Mouse (Mus musculus) intestine, embryonic 15.5 days (tissue): ENCODE data around the gene Atf6b. TPM values are rescaled to one million over a fixed set of nuclear protein-coding genes. Genes with fewer than 3 reads are reported as not detected.

ENCODE experiments used
- ATAC-seq: fragments of 200-750 bp; cut with Nextera tagmentation; 2 replicates; pipeline ENCODE4 v1.8.0; 2017; ENCODE audit warnings: moderate TSS enrichment, moderate library complexity
- H3K27ac ChIP-seq: fragments of 300-500 bp; sonication (generic); 2 replicates; pipeline ENCODE4 v1.5.1; 2015; ENCODE audit warnings: mild to moderate bottlenecking, inconsistent platforms
- H3K27me3 ChIP-seq: fragments of 300-500 bp; sonication (generic); replicated peaks from 2 replicates; pipeline ENCODE4 v1.6.1; 2015; ENCODE audit warnings: inconsistent platforms
- H3K36me3 ChIP-seq: fragments of 300-500 bp; sonication (generic); 2 replicates; pipeline ENCODE4 v1.6.1; 2015; ENCODE audit warnings: inconsistent platforms
- H3K4me1 ChIP-seq: fragments of 300-500 bp; sonication (generic); replicated peaks from 2 replicates; pipeline ENCODE4 v1.6.1; 2015; ENCODE audit warnings: inconsistent platforms
- H3K4me2 ChIP-seq: fragments of 300-500 bp; sonication (generic); replicated peaks from 2 replicates; pipeline ENCODE4 v1.6.1; 2015; ENCODE audit warnings: mild to moderate bottlenecking, inconsistent platforms
- H3K4me3 ChIP-seq: fragments of 300-500 bp; sonication (generic); replicated peaks from 2 replicates; pipeline ENCODE4 v1.5.1; 2015; ENCODE audit warnings: inconsistent platforms
- H3K9ac ChIP-seq: fragments of 300-500 bp; sonication (generic); 2 replicates; pipeline ENCODE4 v1.6.1; 2015; ENCODE audit warnings: inconsistent platforms
- H3K9me3 ChIP-seq: fragments of 300-500 bp; sonication (generic); 2 replicates; pipeline ENCODE4 v1.6.1; 2016; ENCODE audit warnings: inconsistent platforms
- WGBS: fragments of 180-500 bp; shearing (Covaris S2); methylation state at CpG from one replicate; pipeline ENCODE4 v1.1.7; 2015; 5-methylcytosine and 5-hydroxymethylcytosine counted together
- polyA plus RNA-seq: library from polyadenylated mRNA; unstranded; fragments of >200 nt; fragmentation: Nextera tagmentation; extraction: Ambion mirVana; gene quantifications from 2 replicates; pipeline ENCODE4 v1.2.1, GENCODE M21; 2015

Gene Atf6b
- polyA plus RNA-seq, 1 experiment from 2014 or later: 68.2 TPM

DNA sequence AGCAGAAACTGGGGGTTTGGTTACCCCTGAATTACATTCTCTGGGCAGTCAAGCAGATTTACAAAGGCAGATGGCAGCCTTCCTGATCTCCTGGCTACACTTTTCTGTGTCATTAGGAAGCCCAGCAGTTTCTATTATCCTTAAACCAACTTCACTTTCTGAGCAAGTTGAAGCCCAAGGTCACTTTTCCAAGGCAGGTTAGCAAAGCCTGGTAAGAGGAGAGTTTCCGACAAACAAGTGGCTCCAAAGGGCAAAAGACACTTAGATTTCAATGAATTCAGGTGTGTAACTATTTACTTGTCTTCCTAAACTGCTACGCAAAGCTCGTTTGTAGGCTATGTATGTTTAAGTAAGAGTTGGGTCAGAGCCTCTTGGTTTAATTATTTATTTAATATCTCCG, 3.6 kb upstream of the Atf6b start:
- H3K4me3 ChIP-seq: no peak overlapping the region
- no peak for ATAC-seq
- H3K4me1 ChIP-seq: peaks cover 32% of the 10 kb centered on the region
- 0 out of 2 replicates have a peak, but pooled peaks cover 5% of the 10 kb centered on the region for H3K36me3 ChIP-seq
- no peaks in the 10 kb centered on the region for H3K27me3 ChIP-seq
- H3K4me2 ChIP-seq: no peak overlapping the region
- H3K9me3 ChIP-seq: no peaks in the 10 kb centered on the region
- no peak overlapping the region for H3K27ac ChIP-seq
- WGBS: 88% methylated on average over 4 of the region's 4 CpGs
- H3K9ac ChIP-seq: no peak overlapping the region

GRCm38 (mm10) chr17:34643944-34644343, 3.0 kb upstream of the Atf6b start:
- H3K36me3 ChIP-seq: 0 out of 2 replicates have a peak, but pooled peaks cover 5% of the 10 kb centered on the region
- no peaks in the 10 kb centered on the region for H3K27me3 ChIP-seq
- 76% methylated on average over 10 of the region's 10 CpGs for WGBS
- H3K4me1 ChIP-seq: peaks cover 32% of the 10 kb centered on the region
- H3K4me3 ChIP-seq: no peak overlapping the region
- no peak for ATAC-seq
- H3K9ac ChIP-seq: no peak overlapping the region
- H3K4me2 ChIP-seq: no peak overlapping the region
- no peaks in the 10 kb centered on the region for H3K9me3 ChIP-seq
- no peak overlapping the region for H3K27ac ChIP-seq

- peaks cover 5% of the 10 kb centered on the region; the same call in 1 of the 2 replicates for H3K36me3 ChIP-seq
- H3K4me3 ChIP-seq: peak within 1 kb of the TSS; percentile 55
- peak; percentile 80 for ATAC-seq
- peak within 1 kb of the TSS; percentile 68 for H3K9ac ChIP-seq
- H3K4me1 ChIP-seq: peaks cover 32% of the 10 kb centered on the region
- H3K27ac ChIP-seq: peak within 1 kb of the TSS; percentile 66; the same call in 1 of the 2 replicates
- under 1% methylated on average over 16 of the region's 16 CpGs for WGBS
- H3K9me3 ChIP-seq: no peaks in the 10 kb centered on the region
- no peaks in the 10 kb centered on the region for H3K27me3 ChIP-seq
- peak within 1 kb of the TSS; percentile 68 for H3K4me2 ChIP-seq
Observed at GRCm38 (mm10) chr17:34644608-34645007, 2.3 kb upstream of the Atf6b start, which contains the start of gene Fkbpl. TSS of gene Fkbpl (plus strand) at chr17:34644764.

DNA sequence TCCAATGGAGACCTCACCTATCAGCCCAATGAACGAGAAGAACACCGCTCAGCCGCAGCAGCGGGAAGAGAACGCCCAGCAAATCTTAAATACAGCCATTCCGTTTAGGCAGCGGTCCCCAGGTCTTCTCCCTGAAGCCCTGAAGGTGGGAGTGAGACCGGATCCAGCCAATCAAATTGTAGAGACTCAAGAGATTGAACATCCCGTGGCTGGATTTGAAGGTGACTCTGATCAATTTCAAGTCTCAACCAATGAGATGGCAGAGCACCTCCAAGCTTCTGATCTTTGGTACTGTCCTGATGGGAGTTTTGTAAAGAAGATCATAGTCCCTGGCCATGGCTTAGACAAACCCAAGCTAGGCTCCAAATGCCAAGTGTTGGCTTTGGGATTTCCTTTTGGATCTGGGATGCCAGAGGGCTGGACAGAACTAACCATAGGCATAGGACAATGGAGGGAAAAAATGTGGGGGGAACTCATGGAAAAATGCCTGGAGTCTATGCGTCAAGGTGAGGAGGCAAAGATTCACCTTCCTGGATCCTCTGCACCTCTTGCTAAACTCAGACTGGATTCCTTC, 1.6 kb upstream of the Atf6b start:
- peaks cover 32% of the 10 kb centered on the region for H3K4me1 ChIP-seq
- 0 out of 2 replicates have a peak overlapping the region, but pooled peaks have one; percentile 66 for H3K27ac ChIP-seq

GRCm38 (mm10) chr17:34645831-34646511, 975 bp upstream of the Atf6b start:
- 91% methylated on average over 30 of the region's 30 CpGs for WGBS
- no peaks in the 10 kb centered on the region for H3K27me3 ChIP-seq
- no peak overlapping the region for H3K9ac ChIP-seq
- H3K36me3 ChIP-seq: peaks cover 7% of the 10 kb centered on the region
- H3K4me1 ChIP-seq: peaks cover 28% of the 10 kb centered on the region
- no peak overlapping the region for H3K27ac ChIP-seq
- no peaks in the 10 kb centered on the region for H3K9me3 ChIP-seq
- ATAC-seq: no peak
- H3K4me2 ChIP-seq: peak overlapping the region; percentile 68
- H3K4me3 ChIP-seq: no peak overlapping the region

More for the DNA sequence above, 1.6 kb upstream of the Atf6b start:
- H3K4me2 ChIP-seq: peak overlapping the region; percentile 68
- no peaks in the 10 kb centered on the region for H3K27me3 ChIP-seq
- H3K9me3 ChIP-seq: no peaks in the 10 kb centered on the region
- H3K36me3 ChIP-seq: peaks cover 7% of the 10 kb centered on the region
- 40% methylated on average over 10 of the region's 10 CpGs for WGBS
- H3K9ac ChIP-seq: peak overlapping the region; percentile 68
- ATAC-seq: no peak
- H3K4me3 ChIP-seq: peak overlapping the region; percentile 55

- 83% methylated on average over 16 of the region's 16 CpGs for WGBS
- peak overlapping the region; percentile 89 for H3K4me2 ChIP-seq
- peak overlapping the region; percentile 97; the same call in 1 of the 2 replicates for H3K4me3 ChIP-seq
Observed at GRCm38 (mm10) chr17:34648141-34648890, 1.4 kb downstream of the Atf6b start.

GRCm38 (mm10) chr17:34649106-34649864, 2.3 kb downstream of the Atf6b start:
- no peak for ATAC-seq
- H3K9me3 ChIP-seq: no peaks in the 10 kb centered on the region
- no peak overlapping the region for H3K27ac ChIP-seq
- H3K27me3 ChIP-seq: no peaks in the 10 kb centered on the region
- H3K4me2 ChIP-seq: no peak overlapping the region
- peaks cover 11% of the 10 kb centered on the region for H3K36me3 ChIP-seq
- H3K9ac ChIP-seq: no peak overlapping the region
- WGBS: 88% methylated on average over 18 of the region's 18 CpGs
- H3K4me1 ChIP-seq: peaks cover 20% of the 10 kb centered on the region
- H3K4me3 ChIP-seq: no peak overlapping the region

More at GRCm38 (mm10) chr17:34648141-34648890, 1.4 kb downstream of the Atf6b start:
- Histone ChIP-seq H3K27ac (no peak overlapping the region), H3K36me3 (peaks cover 11% of the 10 kb centered on the region), H3K27me3 (no peaks in the 10 kb centered on the region), H3K9ac (no peak overlapping the region; the same call in 1 of the 2 replicates), H3K9me3 (no peaks in the 10 kb centered on the region), H3K4me1 (peaks cover 23% of the 10 kb centered on the region)
- no peak for ATAC-seq

GRCm38 (mm10) chr17:34650781-34651180, 3.8 kb downstream of the Atf6b start:
- H3K9ac ChIP-seq: no peak overlapping the region
- no peak overlapping the region for H3K4me2 ChIP-seq
- H3K4me1 ChIP-seq: peaks cover 25% of the 10 kb centered on the region
- H3K36me3 ChIP-seq: peaks cover 7% of the 10 kb centered on the region
- ATAC-seq: no peak
- no peaks in the 10 kb centered on the region for H3K9me3 ChIP-seq
- H3K27ac ChIP-seq: no peak overlapping the region
- WGBS: 94% methylated on average over 14 of the region's 14 CpGs
- H3K27me3 ChIP-seq: no peaks in the 10 kb centered on the region
- no peak overlapping the region for H3K4me3 ChIP-seq

DNA sequence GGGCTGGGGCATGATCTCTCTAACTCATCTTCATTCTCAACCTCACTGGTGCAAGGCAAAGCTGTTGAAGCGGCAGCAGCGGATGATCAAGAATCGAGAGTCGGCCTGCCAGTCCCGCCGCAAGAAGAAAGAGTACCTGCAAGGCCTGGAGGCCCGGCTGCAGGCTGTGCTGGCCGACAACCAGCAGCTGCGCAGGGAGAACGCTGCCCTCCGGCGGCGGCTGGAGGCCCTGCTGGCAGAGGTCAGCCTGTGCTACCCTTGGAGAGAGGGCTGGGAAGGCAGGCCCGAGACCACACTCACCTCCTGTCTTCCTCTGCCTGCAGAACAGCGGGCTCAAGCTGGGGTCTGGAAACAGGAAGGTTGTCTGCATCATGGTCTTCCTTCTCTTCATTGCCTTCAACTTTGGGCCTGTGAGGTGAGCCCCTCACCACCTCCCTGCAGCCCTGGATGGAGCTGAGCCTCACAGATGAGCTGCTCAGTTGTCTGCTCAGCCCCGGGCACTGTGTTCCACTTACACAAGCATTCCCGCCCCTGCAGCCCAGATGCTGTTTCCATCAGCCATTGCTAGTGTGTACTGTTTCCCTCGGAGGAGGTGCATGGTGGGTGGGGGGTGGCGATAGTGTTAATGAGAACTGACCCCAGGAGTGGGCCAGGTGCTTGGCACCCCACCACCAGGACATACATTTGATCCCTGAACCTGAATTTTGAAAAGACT, 4.7 kb downstream of the Atf6b start:
- H3K9ac ChIP-seq: no peak overlapping the region
- peaks cover 6% of the 10 kb centered on the region for H3K36me3 ChIP-seq

GRCm38 (mm10) chr17:34652546-34652945, 5.6 kb downstream of the Atf6b start:
- Histone ChIP-seq H3K27ac (no peak overlapping the region), H3K4me1 (peaks cover 34% of the 10 kb centered on the region), H3K4me3 (no peak overlapping the region), H3K27me3 (no peaks in the 10 kb centered on the region), H3K9me3 (no peaks in the 10 kb centered on the region), H3K9ac (no peak overlapping the region), H3K36me3 (peaks cover 6% of the 10 kb centered on the region), H3K4me2 (no peak overlapping the region)
- WGBS: 96% methylated on average over 10 of the region's 10 CpGs
- ATAC-seq: no peak

More for the DNA sequence above, 4.7 kb downstream of the Atf6b start:
- WGBS: 56% methylated on average over 19 of the region's 19 CpGs
- Histone ChIP-seq H3K4me2 (no peak overlapping the region), H3K4me3 (no peak overlapping the region), H3K27me3 (no peaks in the 10 kb centered on the region), H3K9me3 (no peaks in the 10 kb centered on the region), H3K27ac (no peak overlapping the region), H3K4me1 (peaks cover 28% of the 10 kb centered on the region)
- no peak for ATAC-seq

- Histone ChIP-seq H3K4me3 (no peak overlapping the region), H3K27me3 (no peaks in the 10 kb centered on the region), H3K4me1 (peaks cover 29% of the 10 kb centered on the region), H3K27ac (no peak overlapping the region), H3K36me3 (peaks cover 6% of the 10 kb centered on the region), H3K9me3 (no peaks in the 10 kb centered on the region), H3K4me2 (no peak overlapping the region), H3K9ac (no peak overlapping the region)
- ATAC-seq: no peak
- 94% methylated on average over 8 of the region's 8 CpGs for WGBS
Observed at GRCm38 (mm10) chr17:34652985-34653384, 6.0 kb downstream of the Atf6b start.
